Mouse (Mus musculus): ENCODE results near the gene Irs2. TPM values are rescaled to one million over a fixed set of nuclear protein-coding genes. Genes with fewer than 3 reads are reported as not detected.
A peak's percentile ranks its signal among the peaks of the same experiment; 100 is the strongest.

Irs2 gene
- polyA plus RNA-seq, 1 experiment from 2014 or later, result 8.3 TPM

- no peaks in the 10 kb centered on the region for H3K27me3 ChIP-seq (ENCODE audit: control insufficient read depth, insufficient read depth, low read length)
- H3K36me3 ChIP-seq (ENCODE audit: control insufficient read depth, insufficient read depth, low read length), result no peaks in the 10 kb centered on the region; the same call in 1 of the 2 replicates
- DNase-seq (ENCODE audit: low spot score), result no peak
- no peak overlapping the region for H3K9ac ChIP-seq (ENCODE audit: low read length)
- no peaks in the 10 kb centered on the region for H3K9me3 ChIP-seq (ENCODE audit: control insufficient read depth, low read length)
- H3K27ac ChIP-seq (replicated peaks; ENCODE audit: low read depth, low read length), result no peak overlapping the region
- H3K4me3 ChIP-seq (ENCODE audit: low read depth, low read length), result no peak overlapping the region
- 80% methylated on average over 21 of the region's 21 CpGs for WGBS
- H3K4me2 ChIP-seq (ENCODE audit: low read depth, severe bottlenecking), result no peak overlapping the region
- ATAC-seq (ENCODE audit: insufficient number of reproducible peaks, low FRiP score, low TSS enrichment, low read depth), result 0 out of 2 replicates have a peak, but pooled peaks have one; percentile 20
- peaks cover 13% of the 10 kb centered on the region for H3K4me1 ChIP-seq (ENCODE audit: control insufficient read depth, insufficient read depth, low read length)
Observed at GRCm38 (mm10) chr8:10978377-10978776, 29.9 kb downstream of the Irs2 start.

DNA sequence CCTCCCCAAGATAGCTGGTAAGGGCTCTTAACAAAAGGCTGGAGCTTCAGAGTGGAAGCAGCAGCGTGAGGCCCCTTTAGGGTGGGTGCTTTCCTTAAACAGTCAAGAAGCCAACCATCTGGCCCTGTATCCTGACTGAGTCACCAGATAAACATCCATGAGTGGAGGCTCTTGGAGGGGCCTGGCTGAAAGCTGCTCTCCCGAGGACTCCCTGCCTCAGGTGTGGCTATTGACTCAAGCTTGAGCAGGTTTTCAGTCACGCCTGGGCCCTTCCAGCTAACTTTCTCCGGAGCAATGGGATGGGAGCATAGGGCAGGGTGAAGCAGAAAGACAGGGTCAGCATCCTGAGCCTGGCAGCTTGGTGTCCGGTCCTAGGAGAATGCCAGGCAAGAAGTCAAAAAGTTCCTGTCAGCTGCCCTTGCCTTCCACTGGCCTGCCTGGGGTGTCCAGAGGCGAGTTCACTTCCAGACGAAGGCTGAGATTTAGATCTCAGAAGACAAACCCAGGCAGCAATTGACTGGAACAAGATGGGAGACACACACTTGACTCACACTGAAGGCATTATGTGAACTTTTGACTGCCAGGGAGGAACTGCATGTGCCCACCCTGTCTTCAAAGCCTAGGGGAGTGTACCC is 30.4 kb downstream of the Irs2 start:
- no peak overlapping the region for H3K4me3 ChIP-seq (ENCODE audit: low read depth, low read length)
- H3K27ac ChIP-seq (replicated peaks; ENCODE audit: low read depth, low read length), result no peak overlapping the region
- ATAC-seq (ENCODE audit: insufficient number of reproducible peaks, low FRiP score, low TSS enrichment, low read depth) (0 out of 2 replicates have a peak, but pooled peaks have one; percentile 12), DNase-seq (ENCODE audit: low spot score) (no peak)
- 63% methylated on average over 7 of the region's 7 CpGs for WGBS
- H3K9ac ChIP-seq (ENCODE audit: low read length), result no peak overlapping the region
- no peak overlapping the region for H3K4me2 ChIP-seq (ENCODE audit: low read depth, severe bottlenecking)
- peaks cover 18% of the 10 kb centered on the region for H3K4me1 ChIP-seq (ENCODE audit: control insufficient read depth, insufficient read depth, low read length)
- H3K9me3 ChIP-seq (ENCODE audit: control insufficient read depth, low read length), result no peaks in the 10 kb centered on the region
- H3K27me3 ChIP-seq (ENCODE audit: control insufficient read depth, insufficient read depth, low read length), result no peaks in the 10 kb centered on the region
- H3K36me3 ChIP-seq (ENCODE audit: control insufficient read depth, insufficient read depth, low read length), result no peaks in the 10 kb centered on the region

- H3K4me2 ChIP-seq (ENCODE audit: low read depth, severe bottlenecking), result no peak overlapping the region
- no peak overlapping the region for H3K27ac ChIP-seq (replicated peaks; ENCODE audit: low read depth, low read length)
- H3K4me3 ChIP-seq (ENCODE audit: low read depth, low read length), result no peak overlapping the region
- WGBS, result 33% methylated on average over 2 of the region's 2 CpGs
- no peaks in the 10 kb centered on the region for H3K27me3 ChIP-seq (ENCODE audit: control insufficient read depth, insufficient read depth, low read length)
- no peak for DNase-seq (ENCODE audit: low spot score)
- no peak overlapping the region for H3K9ac ChIP-seq (ENCODE audit: low read length)
- no peaks in the 10 kb centered on the region for H3K36me3 ChIP-seq (ENCODE audit: control insufficient read depth, insufficient read depth, low read length)
- 0 out of 2 replicates have a peak, but pooled peaks have one; percentile 52 for ATAC-seq (ENCODE audit: insufficient number of reproducible peaks, low FRiP score, low TSS enrichment, low read depth)
- H3K9me3 ChIP-seq (ENCODE audit: control insufficient read depth, low read length), result no peaks in the 10 kb centered on the region
- H3K4me1 ChIP-seq (ENCODE audit: control insufficient read depth, insufficient read depth, low read length), result peaks cover 22% of the 10 kb centered on the region
Observed at GRCm38 (mm10) chr8:10974659-10975058, 33.6 kb downstream of the Irs2 start.

DNA sequence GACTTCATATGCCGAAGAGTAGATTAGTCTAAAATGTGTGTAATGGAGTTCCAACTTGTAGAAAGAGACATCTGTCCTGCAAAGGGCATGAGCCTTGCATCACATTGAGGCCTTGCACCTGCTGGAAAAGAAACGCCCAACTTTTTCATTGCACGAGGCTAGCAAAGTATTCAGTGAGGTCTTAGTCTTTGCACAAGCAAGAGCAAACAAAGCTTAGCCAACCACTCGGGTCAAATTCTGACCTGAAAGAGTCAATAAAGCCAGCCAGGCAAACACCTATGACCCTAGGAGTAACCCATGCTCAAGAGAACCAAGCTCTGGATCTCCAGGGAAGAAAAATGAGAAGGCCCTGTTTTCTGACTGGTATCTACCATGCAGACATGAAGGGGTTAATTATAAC is 34.1 kb downstream of the Irs2 start:
- DNase-seq (ENCODE audit: low spot score) (no peak), ATAC-seq (ENCODE audit: insufficient number of reproducible peaks, low FRiP score, low TSS enrichment, low read depth) (no peak)
- Histone ChIP-seq H3K27ac (replicated peaks; ENCODE audit: low read depth, low read length) (no peak overlapping the region), H3K4me2 (ENCODE audit: low read depth, severe bottlenecking) (no peak overlapping the region), H3K36me3 (ENCODE audit: control insufficient read depth, insufficient read depth, low read length) (no peaks in the 10 kb centered on the region), H3K9me3 (ENCODE audit: control insufficient read depth, low read length) (no peaks in the 10 kb centered on the region), H3K4me1 (ENCODE audit: control insufficient read depth, insufficient read depth, low read length) (peaks cover 22% of the 10 kb centered on the region), H3K27me3 (ENCODE audit: control insufficient read depth, insufficient read depth, low read length) (no peaks in the 10 kb centered on the region), H3K4me3 (ENCODE audit: low read depth, low read length) (no peak overlapping the region), H3K9ac (ENCODE audit: low read length) (no peak overlapping the region)
- 80% methylated on average over 4 of the region's 4 CpGs for WGBS

GRCm38 (mm10) chr8:10972851-10973452 is 35.3 kb downstream of the Irs2 start:
- Histone ChIP-seq H3K4me2 (ENCODE audit: low read depth, severe bottlenecking) (no peak overlapping the region), H3K4me3 (ENCODE audit: low read depth, low read length) (no peak overlapping the region), H3K27ac (replicated peaks; ENCODE audit: low read depth, low read length) (no peak overlapping the region), H3K4me1 (ENCODE audit: control insufficient read depth, insufficient read depth, low read length) (peaks cover 22% of the 10 kb centered on the region), H3K9ac (ENCODE audit: low read length) (peak overlapping the region; percentile 9; the same call in 1 of the 2 replicates), H3K9me3 (ENCODE audit: control insufficient read depth, low read length) (no peaks in the 10 kb centered on the region), H3K27me3 (ENCODE audit: control insufficient read depth, insufficient read depth, low read length) (no peaks in the 10 kb centered on the region), H3K36me3 (ENCODE audit: control insufficient read depth, insufficient read depth, low read length) (no peaks in the 10 kb centered on the region)
- 23% methylated on average over 9 of the region's 9 CpGs for WGBS
- DNase-seq (ENCODE audit: low spot score), result no peak
- ATAC-seq (ENCODE audit: insufficient number of reproducible peaks, low FRiP score, low TSS enrichment, low read depth), result no peak

- no peak for DNase-seq (ENCODE audit: low spot score)
Observed at GRCm38 (mm10) chr8:10971984-10972383, 36.3 kb downstream of the Irs2 start.

DNA sequence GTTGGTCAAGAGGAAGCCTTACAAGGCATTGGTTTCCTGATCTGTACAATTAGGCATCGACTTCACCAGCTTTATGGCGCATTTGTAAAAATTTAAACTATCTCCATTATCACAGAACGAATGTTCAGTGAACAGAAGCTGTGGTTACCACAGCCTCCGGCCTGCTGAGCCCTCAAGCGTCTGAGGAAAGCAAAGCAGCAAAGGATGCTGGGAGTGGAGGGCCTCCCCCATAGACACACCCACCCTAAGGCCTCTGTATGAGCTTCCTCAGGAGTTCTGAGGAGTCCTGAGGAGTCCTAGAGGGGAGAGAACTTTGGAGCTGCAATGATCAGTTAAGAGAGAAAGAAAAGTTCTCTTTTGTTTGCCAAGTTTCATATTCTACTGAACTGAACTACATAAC is 36.7 kb downstream of the Irs2 start:
- ATAC-seq (ENCODE audit: insufficient number of reproducible peaks, low FRiP score, low TSS enrichment, low read depth), result no peak
- Histone ChIP-seq H3K4me2 (ENCODE audit: low read depth, severe bottlenecking) (no peak overlapping the region), H3K4me1 (ENCODE audit: control insufficient read depth, insufficient read depth, low read length) (peaks cover 26% of the 10 kb centered on the region), H3K27ac (replicated peaks; ENCODE audit: low read depth, low read length) (no peak overlapping the region), H3K36me3 (ENCODE audit: control insufficient read depth, insufficient read depth, low read length) (no peaks in the 10 kb centered on the region), H3K4me3 (ENCODE audit: low read depth, low read length) (no peak overlapping the region), H3K27me3 (ENCODE audit: control insufficient read depth, insufficient read depth, low read length) (no peaks in the 10 kb centered on the region), H3K9me3 (ENCODE audit: control insufficient read depth, low read length) (no peaks in the 10 kb centered on the region), H3K9ac (ENCODE audit: low read length) (no peak overlapping the region)
- no peak for DNase-seq (ENCODE audit: low spot score)
- 91% methylated on average over 5 of the region's 5 CpGs for WGBS

More at GRCm38 (mm10) chr8:10971984-10972383, 36.3 kb downstream of the Irs2 start:
- Histone ChIP-seq H3K9me3 (ENCODE audit: control insufficient read depth, low read length) (no peaks in the 10 kb centered on the region), H3K4me1 (ENCODE audit: control insufficient read depth, insufficient read depth, low read length) (peaks cover 21% of the 10 kb centered on the region), H3K27me3 (ENCODE audit: control insufficient read depth, insufficient read depth, low read length) (no peaks in the 10 kb centered on the region), H3K4me2 (ENCODE audit: low read depth, severe bottlenecking) (no peak overlapping the region), H3K36me3 (ENCODE audit: control insufficient read depth, insufficient read depth, low read length) (no peaks in the 10 kb centered on the region), H3K27ac (replicated peaks; ENCODE audit: low read depth, low read length) (no peak overlapping the region), H3K9ac (ENCODE audit: low read length) (no peak overlapping the region), H3K4me3 (ENCODE audit: low read depth, low read length) (no peak overlapping the region)
- ATAC-seq (ENCODE audit: insufficient number of reproducible peaks, low FRiP score, low TSS enrichment, low read depth), result no peak
- WGBS, result 56% methylated on average over 3 of the region's 3 CpGs

GRCm38 (mm10) chr8:10970496-10971456 is 37.5 kb downstream of the Irs2 start:
- Histone ChIP-seq H3K36me3 (ENCODE audit: control insufficient read depth, insufficient read depth, low read length) (no peaks in the 10 kb centered on the region), H3K4me1 (ENCODE audit: control insufficient read depth, insufficient read depth, low read length) (peaks cover 30% of the 10 kb centered on the region), H3K9me3 (ENCODE audit: control insufficient read depth, low read length) (no peaks in the 10 kb centered on the region), H3K27ac (replicated peaks; ENCODE audit: low read depth, low read length) (no peak overlapping the region), H3K27me3 (ENCODE audit: control insufficient read depth, insufficient read depth, low read length) (no peaks in the 10 kb centered on the region), H3K4me2 (ENCODE audit: low read depth, severe bottlenecking) (no peak overlapping the region), H3K4me3 (ENCODE audit: low read depth, low read length) (no peak overlapping the region), H3K9ac (ENCODE audit: low read length) (no peak overlapping the region)
- DNase-seq (ENCODE audit: low spot score), result no peak
- no peak for ATAC-seq (ENCODE audit: insufficient number of reproducible peaks, low FRiP score, low TSS enrichment, low read depth)
- WGBS, result 85% methylated on average over 13 of the region's 13 CpGs
